Mouse (Mus musculus): ENCODE measurements around the gene Bcl2l12. TPM values are rescaled to one million over a fixed set of nuclear protein-coding genes. Genes with fewer than 3 reads are reported as not detected.
A peak's percentile ranks its signal among the peaks of the same experiment; 100 is the strongest.

Gene Bcl2l12
- polyA plus RNA-seq, 1 experiment, result 20.5 TPM

GRCm38 (mm10) chr7:44954091-44954885, 44.2 kb downstream of the Bcl2l12 start:
- DNase-seq (ENCODE audit: low read depth), result no peak
- TF ChIP-seq CTCF (IDR thresholded peaks at IDR 0.05; ENCODE audit: borderline replicate concordance, extremely low read depth, insufficient read depth, insufficient read length) (no peak), POLR2A (IDR thresholded peaks at IDR 0.05; ENCODE audit: borderline replicate concordance, extremely low read depth, insufficient read depth, insufficient read length, poor library complexity, severe bottlenecking) (no peak)

- no peak for TF ChIP-seq CTCF (IDR thresholded peaks at IDR 0.05; ENCODE audit: borderline replicate concordance, extremely low read depth, insufficient read depth, insufficient read length)
- TF ChIP-seq POLR2A (IDR thresholded peaks at IDR 0.05; ENCODE audit: borderline replicate concordance, extremely low read depth, insufficient read depth, insufficient read length, poor library complexity, severe bottlenecking), result no peak
Observed at GRCm38 (mm10) chr7:44953561-44953960, 45.0 kb downstream of the Bcl2l12 start.

GRCm38 (mm10) chr7:44952611-44953306, 45.8 kb downstream of the Bcl2l12 start:
- TF ChIP-seq CTCF (IDR thresholded peaks at IDR 0.05; ENCODE audit: borderline replicate concordance, extremely low read depth, insufficient read depth, insufficient read length), result no peak
- 0 out of 2 replicates have a peak, but pooled peaks have one; percentile 8 for TF ChIP-seq POLR2A (IDR thresholded peaks at IDR 0.05; ENCODE audit: borderline replicate concordance, extremely low read depth, insufficient read depth, insufficient read length, poor library complexity, severe bottlenecking)
- DNase-seq (ENCODE audit: low read depth), result peak; percentile 95

More at GRCm38 (mm10) chr7:44953561-44953960, 45.0 kb downstream of the Bcl2l12 start:
- no peak for DNase-seq (ENCODE audit: low read depth)

- TF ChIP-seq POLR2A (IDR thresholded peaks at IDR 0.05; ENCODE audit: borderline replicate concordance, extremely low read depth, insufficient read depth, insufficient read length, poor library complexity, severe bottlenecking), result no peak
- TF ChIP-seq CTCF (IDR thresholded peaks at IDR 0.05; ENCODE audit: borderline replicate concordance, extremely low read depth, insufficient read depth, insufficient read length), result no peak
- DNase-seq (ENCODE audit: low read depth), result peak; percentile 59
Observed at GRCm38 (mm10) chr7:44951960-44952359, 46.6 kb downstream of the Bcl2l12 start.

- DNase-seq (ENCODE audit: low read depth), result no peak
- TF ChIP-seq CTCF (IDR thresholded peaks at IDR 0.05; ENCODE audit: borderline replicate concordance, extremely low read depth, insufficient read depth, insufficient read length), result no peak
- TF ChIP-seq POLR2A (IDR thresholded peaks at IDR 0.05; ENCODE audit: borderline replicate concordance, extremely low read depth, insufficient read depth, insufficient read length, poor library complexity, severe bottlenecking), result no peak
Observed at GRCm38 (mm10) chr7:44949922-44950321, 48.6 kb downstream of the Bcl2l12 start.

GRCm38 (mm10) chr7:44942904-44943303, 55.6 kb downstream of the Bcl2l12 start, which contains the start of gene Tsks:
Tsks (plus strand) TSS chr7:44943204.
- TF ChIP-seq POLR2A (IDR thresholded peaks at IDR 0.05; ENCODE audit: borderline replicate concordance, extremely low read depth, insufficient read depth, insufficient read length, poor library complexity, severe bottlenecking) (no peak), CTCF (IDR thresholded peaks at IDR 0.05; ENCODE audit: borderline replicate concordance, extremely low read depth, insufficient read depth, insufficient read length) (no peak)
- DNase-seq (ENCODE audit: low read depth), result no peak

Other genes starting within 250 kb of the Bcl2l12 start
- gene Zfp473, start 247.7 kb downstream of the Bcl2l12 start, polyA plus RNA-seq (2012; rRNA removed), result 1.0 and 1.1 TPM in 2 replicates
- gene Nup62, start 182.6 kb downstream of the Bcl2l12 start, polyA plus RNA-seq (2012; rRNA removed), result 73.9 and 96.1 TPM in 2 replicates
- gene Il4i1, start 182.3 kb downstream of the Bcl2l12 start, polyA plus RNA-seq (2012; rRNA removed), result 0.42 and 0.59 TPM in 2 replicates
- gene Atf5, start 182.1 kb downstream of the Bcl2l12 start, polyA plus RNA-seq (2012; rRNA removed), result 24.8 and 36.4 TPM in 2 replicates
- 141 and 160 TPM in 2 replicates for gene Akt1s1, start 149.7 kb downstream of the Bcl2l12 start, polyA plus RNA-seq (2012; rRNA removed)
- 96.8 and 124 TPM in 2 replicates for gene Tbc1d17, start 149.6 kb downstream of the Bcl2l12 start, polyA plus RNA-seq (2012; rRNA removed)
- 33.1 and 42.3 TPM in 2 replicates for gene Pnkp, start 141.6 kb downstream of the Bcl2l12 start, polyA plus RNA-seq (2012; rRNA removed)
- gene Ptov1, start 128.9 kb downstream of the Bcl2l12 start, polyA plus RNA-seq (2012; rRNA removed), result 927 and 1,026 TPM in 2 replicates
- 205 and 206 TPM in 2 replicates for gene Med25, start 106.0 kb downstream of the Bcl2l12 start, polyA plus RNA-seq (2012; rRNA removed)
- gene Fuz, start 102.6 kb downstream of the Bcl2l12 start, polyA plus RNA-seq (2012; rRNA removed), result 29.7 and 47.4 TPM in 2 replicates
- 165 and 185 TPM in 2 replicates for gene Ap2a1, start 69.2 kb downstream of the Bcl2l12 start, polyA plus RNA-seq (2012; rRNA removed)
- 0.04 and 0.05 TPM in 2 replicates for gene Tsks, start 55.5 kb downstream of the Bcl2l12 start, polyA plus RNA-seq (2012; rRNA removed)
- gene Cpt1c, start 23.9 kb downstream of the Bcl2l12 start, polyA plus RNA-seq (2012; rRNA removed), result 102 and 135 TPM in 2 replicates
- gene Prmt1, start 12.1 kb downstream of the Bcl2l12 start, polyA plus RNA-seq (2012; rRNA removed), result 824 and 992 TPM in 2 replicates
- 84.4 and 130 TPM in 2 replicates for gene Irf3, start 1.1 kb downstream of the Bcl2l12 start, polyA plus RNA-seq (2012; rRNA removed)
- gene Scaf1, start 17.7 kb upstream of the Bcl2l12 start, polyA plus RNA-seq (2012; rRNA removed), result 125 and 147 TPM in 2 replicates
- gene Rras, start 19.2 kb upstream of the Bcl2l12 start, polyA plus RNA-seq (2012; rRNA removed), result 18.2 and 20.7 TPM in 2 replicates
- 10.5 and 39.1 TPM in 2 replicates for gene Prr12, start 54.2 kb upstream of the Bcl2l12 start, polyA plus RNA-seq (2012; rRNA removed)
- gene Nosip, start 63.7 kb upstream of the Bcl2l12 start, polyA plus RNA-seq (2012; rRNA removed), result 81.9 and 84.1 TPM in 2 replicates
- gene Prrg2, start 64.0 kb upstream of the Bcl2l12 start, polyA plus RNA-seq (2012; rRNA removed), result 25.0 and 30.6 TPM in 2 replicates
- 68.2 and 101 TPM in 2 replicates for gene Rcn3, start 93.5 kb upstream of the Bcl2l12 start, polyA plus RNA-seq (2012; rRNA removed)
- gene Fcgrt, start 105.1 kb upstream of the Bcl2l12 start, polyA plus RNA-seq (2012; rRNA removed), result 11.7 and 17.3 TPM in 2 replicates
- gene Rps11, start 125.7 kb upstream of the Bcl2l12 start, polyA plus RNA-seq (2012; rRNA removed), result 421 and 634 TPM in 2 replicates
- gene Rpl13a, start 130.0 kb upstream of the Bcl2l12 start, polyA plus RNA-seq (2012; rRNA removed), result 2,550 and 2,843 TPM in 2 replicates
- gene Gm45713, start 137.5 kb upstream of the Bcl2l12 start, polyA plus RNA-seq (2012; rRNA removed), result 0.30 and 0.31 TPM in 2 replicates
- gene Flt3l, start 137.7 kb upstream of the Bcl2l12 start, polyA plus RNA-seq (2012; rRNA removed), result 6.2 and 9.0 TPM in 2 replicates
- 130 and 151 TPM in 2 replicates for gene Pih1d1, start 155.6 kb upstream of the Bcl2l12 start, polyA plus RNA-seq (2012; rRNA removed)
- 26.4 and 34.2 TPM in 2 replicates for gene Aldh16a1, start 155.9 kb upstream of the Bcl2l12 start, polyA plus RNA-seq (2012; rRNA removed)
- gene Slc17a7, start 165.2 kb upstream of the Bcl2l12 start, polyA plus RNA-seq (2012; rRNA removed), result 6.7 and 25.8 TPM in 2 replicates
- gene Gfy, start 180.9 kb upstream of the Bcl2l12 start, polyA plus RNA-seq (2012; rRNA removed), result 0.04 and 0.12 TPM in 2 replicates
- 0.25 and 0.30 TPM in 2 replicates for gene Pth2, start 182.3 kb upstream of the Bcl2l12 start, polyA plus RNA-seq (2012; rRNA removed)
- gene Ccdc155, start 206.2 kb upstream of the Bcl2l12 start, polyA plus RNA-seq (2012; rRNA removed), result 0.70 and 1.1 TPM in 2 replicates
- gene Dkkl1, start 213.4 kb upstream of the Bcl2l12 start, polyA plus RNA-seq (2012; rRNA removed), result 1.4 and 2.1 TPM in 2 replicates
- 184 and 312 TPM in 2 replicates for gene Tead2, start 217.0 kb upstream of the Bcl2l12 start, polyA plus RNA-seq (2012; rRNA removed)
- gene Cd37, start 240.4 kb upstream of the Bcl2l12 start, polyA plus RNA-seq (2012; rRNA removed), result 1.4 and 1.5 TPM in 2 replicates
- gene Slc6a16, start 242.4 kb upstream of the Bcl2l12 start, polyA plus RNA-seq (2012; rRNA removed), result 0.70 and 0.86 TPM in 2 replicates

Measured in brain, embryonic 14.5 days (tissue).